Mouse (Mus musculus) liver, embryonic 15.5 days (tissue): Measurements from ENCODE around the gene D11Wsu47e. TPM values are rescaled to one million over a fixed set of nuclear protein-coding genes. Genes with fewer than 3 reads are reported as not detected.

ENCODE experiments used
- ATAC-seq: fragments of 200-750 bp; cut with Nextera tagmentation; 2 replicates; pipeline ENCODE4 v1.8.0; 2017; ENCODE audit warnings: moderate number of reproducible peaks, mild to moderate bottlenecking, moderate library complexity; ENCODE audit not compliant: insufficient read depth
- H3K27ac ChIP-seq: fragments of 300-500 bp; sonication (generic); replicated peaks from 2 replicates; pipeline ENCODE4 v1.5.1; 2015; ENCODE audit warnings: mild to moderate bottlenecking, inconsistent platforms
- H3K27me3 ChIP-seq: fragments of 300-500 bp; sonication (generic); 2 replicates; pipeline ENCODE4 v1.6.1; 2015; ENCODE audit warnings: mild to moderate bottlenecking, inconsistent platforms
- H3K36me3 ChIP-seq: fragments of 300-500 bp; sonication (generic); replicated peaks from 2 replicates; pipeline ENCODE4 v1.6.1; 2015; ENCODE audit warnings: moderate library complexity, mild to moderate bottlenecking, inconsistent platforms
- H3K4me1 ChIP-seq: fragments of 300-500 bp; sonication (generic); replicated peaks from 2 replicates; pipeline ENCODE4 v1.6.1; 2015; ENCODE audit warnings: inconsistent platforms
- H3K4me2 ChIP-seq: fragments of 300-500 bp; sonication (generic); 2 replicates; pipeline ENCODE4 v1.6.1; 2015; ENCODE audit warnings: moderate library complexity, mild to moderate bottlenecking, inconsistent platforms
- H3K4me3 ChIP-seq: fragments of 300-500 bp; sonication (generic); replicated peaks from 2 replicates; pipeline ENCODE4 v1.5.1; 2015; ENCODE audit warnings: mild to moderate bottlenecking, inconsistent platforms
- H3K9ac ChIP-seq: fragments of 300-500 bp; sonication (generic); 2 replicates; pipeline ENCODE4 v1.6.1; 2015; ENCODE audit warnings: moderate library complexity, mild to moderate bottlenecking, inconsistent platforms
- H3K9me3 ChIP-seq: fragments of 300-500 bp; sonication (generic); replicated peaks from 2 replicates; pipeline ENCODE4 v1.6.1; 2016; ENCODE audit warnings: inconsistent platforms
- WGBS: fragments of 180-500 bp; shearing (Covaris S2); methylation state at CpG from one replicate; pipeline ENCODE4 v1.1.7; 2015; ENCODE audit warnings: mixed read lengths; ENCODE audit not compliant: insufficient replicate concordance; 5-methylcytosine and 5-hydroxymethylcytosine counted together
- polyA plus RNA-seq: library from polyadenylated mRNA; unstranded; fragments of >200 nt; fragmentation: Nextera tagmentation; extraction: Ambion mirVana; gene quantifications from 2 replicates; pipeline ENCODE4 v1.2.1, GENCODE M21; 2015

The D11Wsu47e gene
- polyA plus RNA-seq, 1 experiment from 2014 or later = 9.2 TPM

DNA sequence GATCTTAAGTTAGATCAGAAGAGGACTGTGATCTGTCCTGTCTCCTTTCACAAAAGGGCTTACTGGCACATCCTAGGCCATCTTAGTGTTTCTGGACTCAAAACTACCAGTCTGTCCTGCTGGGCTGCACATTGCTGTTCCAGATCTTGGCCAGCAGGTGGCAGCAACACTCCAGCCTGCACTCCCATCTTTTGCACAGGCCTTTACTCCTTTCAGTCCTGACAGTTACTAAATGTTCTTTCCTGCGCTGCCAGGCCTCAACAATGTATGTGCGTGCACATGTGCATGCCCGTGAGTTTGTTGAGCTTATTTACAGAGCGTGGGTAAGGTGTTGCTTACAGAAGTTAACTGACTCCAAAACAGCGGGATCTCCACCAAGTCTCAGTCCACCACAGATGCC, 19.5 kb downstream of the D11Wsu47e start:
- Histone ChIP-seq H3K9ac (no peak overlapping the region), H3K4me1 (no peaks in the 10 kb centered on the region), H3K4me3 (no peak overlapping the region), H3K9me3 (no peaks in the 10 kb centered on the region), H3K27ac (no peak overlapping the region), H3K27me3 (peaks cover 5% of the 10 kb centered on the region), H3K36me3 (no peaks in the 10 kb centered on the region), H3K4me2 (no peak overlapping the region)
- WGBS = 33% methylated on average over 5 of the region's 5 CpGs
- peak; percentile 51 for ATAC-seq

DNA sequence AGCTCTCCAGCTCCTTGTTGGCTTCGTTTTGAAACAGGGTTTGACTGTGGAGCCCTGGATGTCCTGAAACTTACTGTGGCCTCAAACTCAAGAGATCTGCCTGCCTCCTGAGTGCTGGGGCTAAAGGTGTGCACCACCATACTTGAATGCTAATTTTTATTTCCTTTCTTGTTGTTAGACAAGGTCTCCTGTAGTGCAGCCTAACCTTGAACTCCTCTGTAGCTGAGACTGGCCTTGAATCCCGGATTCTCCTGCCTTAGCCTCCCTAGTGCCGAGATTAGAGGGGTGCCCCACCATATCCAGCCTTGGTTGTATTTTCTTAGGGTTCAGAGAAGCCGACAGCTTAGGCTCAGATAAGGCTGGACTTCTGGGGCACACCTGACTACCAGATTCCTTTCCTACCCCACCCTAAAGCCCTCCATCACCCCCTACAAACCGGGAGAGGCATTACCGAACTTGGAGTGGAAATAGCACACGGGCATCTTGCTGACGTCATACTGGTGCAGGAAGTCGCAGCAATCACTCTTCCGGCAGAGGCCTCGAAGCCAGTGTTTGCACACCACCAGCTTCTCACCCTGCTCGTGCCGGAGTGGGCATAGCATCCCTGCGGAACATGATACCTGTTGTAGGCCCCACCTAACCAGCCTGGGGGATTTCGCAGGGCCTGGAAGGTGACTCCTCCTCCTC, 21.9 kb downstream of the D11Wsu47e start:
- WGBS = 67% methylated on average over 15 of the region's 15 CpGs
- H3K27ac ChIP-seq = no peak overlapping the region

DNA sequence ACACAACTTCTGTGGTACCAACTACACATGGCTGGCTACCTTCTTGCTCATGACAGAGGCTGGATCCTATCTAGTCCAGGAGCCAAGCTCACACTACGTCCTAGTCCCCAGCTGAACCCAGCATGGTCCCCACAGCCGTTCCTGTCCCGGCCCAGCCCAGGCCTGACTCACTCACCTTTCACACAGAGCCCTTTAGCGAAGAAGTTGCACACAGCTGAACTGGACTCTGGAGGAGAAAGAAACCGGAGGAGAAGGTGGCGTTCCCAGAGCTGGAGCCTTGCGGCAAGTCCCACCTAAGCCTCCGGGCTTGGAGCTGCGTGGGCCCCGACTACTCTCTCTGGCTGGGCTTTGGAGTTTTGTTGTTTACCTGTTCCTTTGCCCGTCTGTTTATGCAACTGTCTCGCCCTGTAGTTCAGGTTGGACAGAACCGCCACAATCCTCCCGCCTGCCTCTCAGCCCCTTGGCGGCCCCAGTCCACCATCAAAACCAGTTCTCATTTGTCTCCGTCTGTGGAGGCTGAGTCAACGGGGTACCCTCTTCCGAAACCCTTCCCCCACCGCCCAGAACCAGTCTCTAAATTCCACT, 24.5 kb downstream of the D11Wsu47e start:
- H3K27ac ChIP-seq = no peak overlapping the region
- no peak overlapping the region for H3K9ac ChIP-seq
- no peak overlapping the region for H3K4me3 ChIP-seq
- H3K27me3 ChIP-seq = peaks cover 29% of the 10 kb centered on the region
- no peaks in the 10 kb centered on the region for H3K4me1 ChIP-seq
- H3K9me3 ChIP-seq = no peaks in the 10 kb centered on the region
- no peak overlapping the region for H3K4me2 ChIP-seq
- no peak for ATAC-seq
- WGBS = 57% methylated on average over 19 of the region's 19 CpGs
- H3K36me3 ChIP-seq = no peaks in the 10 kb centered on the region

More for the DNA sequence above, 21.9 kb downstream of the D11Wsu47e start:
- Histone ChIP-seq H3K9me3 (no peaks in the 10 kb centered on the region), H3K4me2 (no peak overlapping the region), H3K27me3 (peaks cover 27% of the 10 kb centered on the region), H3K36me3 (no peaks in the 10 kb centered on the region), H3K4me3 (no peak overlapping the region), H3K9ac (no peak overlapping the region), H3K4me1 (no peaks in the 10 kb centered on the region)
- ATAC-seq = no peak

DNA sequence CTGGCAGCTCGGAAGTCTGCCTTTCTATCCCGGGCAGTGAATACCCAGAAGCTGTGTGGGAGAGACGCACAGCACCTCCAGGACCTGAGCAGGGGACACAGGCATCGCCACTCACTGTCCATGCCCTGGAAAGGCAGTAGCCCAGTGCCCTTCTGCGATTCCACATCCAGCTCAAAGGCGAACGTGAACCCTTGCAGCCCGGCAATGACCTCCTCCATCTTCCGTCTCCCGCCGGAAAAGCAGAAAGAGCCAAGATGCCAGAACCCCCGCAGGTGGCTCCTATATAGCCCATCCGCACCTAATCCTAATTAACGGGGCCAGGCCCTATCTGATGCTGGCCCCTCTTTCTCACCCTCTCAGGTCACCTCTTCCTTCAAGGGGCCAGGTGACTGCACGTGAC, 25.1 kb downstream of the D11Wsu47e start:
- WGBS = 32% methylated on average over 15 of the region's 15 CpGs
- H3K4me2 ChIP-seq = no peak overlapping the region

DNA sequence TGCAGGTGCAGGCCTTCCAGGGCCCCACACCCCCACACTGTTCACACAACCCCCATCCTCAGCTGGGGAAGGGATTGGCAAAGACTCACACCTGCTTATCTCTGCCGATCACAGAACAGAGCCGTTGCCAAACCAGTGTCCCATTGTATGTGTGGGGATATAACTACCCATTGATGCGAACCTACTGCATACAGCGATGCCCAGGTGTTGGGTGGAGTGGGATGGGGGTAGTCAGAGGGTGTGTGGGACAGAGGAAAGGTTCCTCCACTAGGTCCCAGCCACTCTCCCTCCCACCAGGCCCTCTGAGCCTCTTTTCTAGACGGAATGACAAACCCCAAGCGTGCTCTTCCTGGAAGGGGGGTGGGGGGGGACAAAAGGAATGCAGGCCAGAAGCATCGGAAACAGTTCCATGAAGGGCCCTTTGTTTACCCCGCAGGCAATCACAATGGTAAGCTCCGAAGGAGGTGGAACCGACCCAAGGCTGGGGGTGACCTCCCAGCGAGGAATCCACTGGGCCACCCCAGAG, 25.6 kb downstream of the D11Wsu47e start, which contains the start of gene Cpsf4l:
TSS of gene Cpsf4l (minus strand) at position 287 of the 526 bp plus-strand sequence.
- Histone ChIP-seq H3K27me3 (peaks cover 29% of the 10 kb centered on the region), H3K4me3 (no peak within 1 kb of the TSS), H3K27ac (no peak within 1 kb of the TSS), H3K4me1 (no peaks in the 10 kb centered on the region), H3K36me3 (no peaks in the 10 kb centered on the region), H3K9ac (no peak within 1 kb of the TSS), H3K9me3 (no peaks in the 10 kb centered on the region), H3K4me2 (no peak within 1 kb of the TSS)
- WGBS = 26% methylated on average over 11 of the region's 11 CpGs
- no peak for ATAC-seq

More for the DNA sequence above, 25.1 kb downstream of the D11Wsu47e start:
- Histone ChIP-seq H3K36me3 (no peaks in the 10 kb centered on the region), H3K4me3 (no peak overlapping the region), H3K27ac (no peak overlapping the region), H3K27me3 (peaks cover 29% of the 10 kb centered on the region), H3K9me3 (no peaks in the 10 kb centered on the region), H3K9ac (no peak overlapping the region), H3K4me1 (no peaks in the 10 kb centered on the region)
- no peak for ATAC-seq

DNA sequence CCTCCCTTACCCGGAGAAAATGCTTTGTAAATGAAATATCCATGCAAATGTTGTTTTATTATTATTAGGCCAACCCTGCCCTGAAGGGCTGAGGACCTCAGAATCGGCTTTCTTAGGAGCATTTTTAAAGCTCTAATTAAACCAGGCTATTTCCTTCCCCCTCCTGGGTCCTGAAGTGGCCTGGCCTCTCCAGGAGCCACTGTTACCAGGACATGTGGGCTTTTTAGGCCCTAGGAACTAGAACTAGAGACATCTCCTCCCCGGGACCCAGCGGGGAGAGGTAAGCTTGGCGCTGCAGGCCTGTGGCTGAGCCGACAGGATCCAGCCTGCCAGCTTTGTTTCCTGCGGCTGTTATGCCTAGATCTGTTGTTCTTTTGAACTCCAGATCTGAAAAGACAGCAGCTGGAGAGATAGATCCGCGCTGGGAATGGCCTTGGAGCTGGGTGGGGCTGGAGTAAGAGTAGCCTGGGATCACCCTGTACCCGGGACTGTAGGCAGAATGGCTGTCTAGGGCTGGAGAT, 26.1 kb downstream of the D11Wsu47e start:
- peaks cover 4% of the 10 kb centered on the region; the same call in 1 of the 2 replicates for H3K4me1 ChIP-seq
- 18% methylated on average over 10 of the region's 10 CpGs for WGBS
- no peak overlapping the region for H3K4me2 ChIP-seq
- no peak overlapping the region for H3K4me3 ChIP-seq
- H3K27me3 ChIP-seq = peaks cover 29% of the 10 kb centered on the region
- ATAC-seq = no peak
- no peak overlapping the region for H3K9ac ChIP-seq
- no peaks in the 10 kb centered on the region for H3K36me3 ChIP-seq
- no peak overlapping the region for H3K27ac ChIP-seq
- no peaks in the 10 kb centered on the region for H3K9me3 ChIP-seq

DNA sequence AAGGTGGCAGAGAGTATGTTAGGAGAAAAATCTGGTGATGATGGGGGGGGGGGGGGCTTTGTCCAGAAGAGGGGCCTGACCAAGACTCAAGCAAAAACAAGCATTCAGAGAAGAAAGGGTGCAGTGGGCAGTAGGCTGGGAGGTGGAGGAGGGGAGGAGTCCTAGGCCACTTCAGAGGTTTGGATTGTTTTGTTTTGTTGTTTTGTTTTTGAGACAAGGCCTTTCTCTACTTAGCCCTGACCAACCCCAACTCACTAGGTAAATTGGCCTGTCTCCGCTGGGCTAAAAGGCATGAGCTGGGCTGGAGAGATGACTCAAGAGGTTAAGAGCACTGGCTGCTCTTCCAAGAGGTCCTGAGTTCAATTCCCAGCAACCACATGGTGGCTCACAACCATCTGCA, 26.8 kb downstream of the D11Wsu47e start:
- Histone ChIP-seq H3K4me1 (peaks cover 5% of the 10 kb centered on the region; the same call in 1 of the 2 replicates), H3K9ac (no peak overlapping the region), H3K27ac (no peak overlapping the region), H3K36me3 (no peaks in the 10 kb centered on the region), H3K9me3 (no peaks in the 10 kb centered on the region), H3K4me2 (no peak overlapping the region), H3K27me3 (peaks cover 29% of the 10 kb centered on the region), H3K4me3 (no peak overlapping the region)
- no peak for ATAC-seq
- 65% methylated on average over 1 of the region's 1 CpGs for WGBS

DNA sequence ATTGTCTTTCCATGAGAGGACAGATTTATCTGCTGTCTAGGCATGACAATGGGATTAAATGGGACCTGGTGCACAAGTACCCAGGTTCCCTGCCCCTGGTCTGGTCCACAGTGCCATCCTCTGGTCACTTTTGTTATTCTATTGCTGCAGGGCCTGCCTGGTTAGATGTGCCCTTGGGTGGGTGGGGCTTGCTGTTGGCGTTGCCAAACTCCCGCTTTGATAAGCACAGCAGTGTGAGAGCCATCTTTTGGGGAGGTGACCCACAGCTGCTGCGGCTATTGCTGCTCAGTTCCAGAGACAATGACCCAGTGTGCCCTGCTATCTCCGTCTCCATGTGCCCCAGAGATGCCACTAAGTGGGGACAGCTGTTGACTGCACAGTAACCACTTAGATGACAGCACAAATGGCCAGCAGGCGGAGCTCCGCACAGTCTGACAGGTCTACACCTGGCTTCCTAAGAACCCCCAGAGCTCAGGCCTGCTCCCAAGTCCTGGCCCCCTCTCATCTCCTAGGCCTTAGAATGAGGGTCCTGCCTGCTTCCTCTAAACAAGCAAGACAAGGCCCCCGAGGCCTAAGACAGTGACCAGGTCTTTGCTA, 31.0 kb downstream of the D11Wsu47e start:
- WGBS = 46% methylated on average over 7 of the region's 7 CpGs
- ATAC-seq = no peak
- no peak overlapping the region for H3K4me2 ChIP-seq

DNA sequence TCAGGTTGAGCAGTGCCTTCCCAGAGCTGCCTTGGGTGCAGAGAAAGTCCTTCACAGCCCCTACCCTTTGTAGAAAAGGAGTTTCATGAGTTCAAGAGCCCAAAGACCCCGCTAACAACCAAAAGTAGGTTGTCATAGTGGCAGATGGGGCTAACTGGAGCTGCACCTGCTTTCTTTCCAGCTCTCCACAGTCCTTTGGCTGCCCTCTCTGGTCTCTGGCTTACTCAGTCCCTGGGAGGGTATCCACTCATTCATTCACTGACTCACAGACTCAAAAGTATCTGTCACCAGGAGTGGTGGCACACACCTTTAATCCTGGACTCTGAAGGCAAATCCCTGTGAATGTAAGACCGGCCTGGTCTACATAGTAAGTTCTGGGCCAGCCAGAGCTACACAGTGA, 31.9 kb downstream of the D11Wsu47e start:
- Histone ChIP-seq H3K4me2 (no peak overlapping the region), H3K27ac (no peak overlapping the region), H3K36me3 (no peaks in the 10 kb centered on the region), H3K4me1 (peaks cover 5% of the 10 kb centered on the region; the same call in 1 of the 2 replicates), H3K9ac (no peak overlapping the region), H3K9me3 (no peaks in the 10 kb centered on the region), H3K4me3 (no peak overlapping the region), H3K27me3 (peaks cover 3% of the 10 kb centered on the region; the same call in 1 of the 2 replicates)
- no peak for ATAC-seq
- WGBS = 72% methylated on average over 2 of the region's 2 CpGs

More for the DNA sequence above, 31.0 kb downstream of the D11Wsu47e start:
- no peaks in the 10 kb centered on the region for H3K36me3 ChIP-seq
- H3K4me1 ChIP-seq = peaks cover 5% of the 10 kb centered on the region; the same call in 1 of the 2 replicates
- no peak overlapping the region for H3K27ac ChIP-seq
- peaks cover 10% of the 10 kb centered on the region for H3K27me3 ChIP-seq
- H3K9ac ChIP-seq = no peak overlapping the region
- no peak overlapping the region for H3K4me3 ChIP-seq
- no peaks in the 10 kb centered on the region for H3K9me3 ChIP-seq

DNA sequence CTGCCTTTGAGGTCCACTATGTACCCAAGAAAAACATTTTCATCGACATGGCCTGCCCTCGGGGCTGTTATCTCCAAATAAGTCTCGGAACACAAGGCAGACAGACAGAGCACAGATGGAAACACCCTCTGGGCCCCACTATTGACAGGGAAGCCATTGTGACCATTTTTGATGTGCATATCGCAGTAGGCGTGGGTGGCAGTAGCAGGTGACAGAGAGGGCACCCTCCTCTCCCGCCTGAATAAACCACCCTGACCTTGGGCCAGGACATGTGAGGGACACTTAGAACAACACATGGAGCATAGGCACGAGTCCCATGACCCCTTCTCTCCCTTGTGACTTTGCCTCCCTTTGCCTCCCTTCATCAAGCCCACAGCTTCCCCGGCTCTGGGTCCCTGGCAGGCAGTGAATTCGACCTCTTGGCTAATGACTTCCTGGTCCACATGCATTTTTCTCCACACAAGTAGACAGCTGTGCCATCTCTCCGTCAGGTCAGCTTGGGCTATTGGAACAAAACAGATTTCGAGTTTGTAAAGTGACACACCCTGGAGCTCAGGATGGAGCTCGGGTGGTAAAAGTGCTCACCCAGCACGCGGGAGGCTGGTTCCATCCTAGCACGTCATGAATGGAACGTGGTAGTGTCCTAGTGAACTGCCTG, 33.7 kb downstream of the D11Wsu47e start:
- Histone ChIP-seq H3K27me3 (no peaks in the 10 kb centered on the region; the same call in 1 of the 2 replicates), H3K4me2 (no peak overlapping the region), H3K27ac (no peak overlapping the region), H3K9ac (no peak overlapping the region), H3K4me3 (no peak overlapping the region), H3K9me3 (no peaks in the 10 kb centered on the region), H3K36me3 (no peaks in the 10 kb centered on the region), H3K4me1 (peaks cover 5% of the 10 kb centered on the region; the same call in 1 of the 2 replicates)
- 55% methylated on average over 16 of the region's 16 CpGs for WGBS
- ATAC-seq = no peak
